7 mouse cellular contexts compared by ENCODE assay signal in genomic region chr19:3575276-3575631, GRCm38 (mm10). TPM values are rescaled to one million over a fixed set of nuclear protein-coding genes. Genes with fewer than 3 reads are reported as not detected.
DNase-seq lines count a peak whose midpoint lies in the region; ATAC-seq and TF ChIP-seq lines count a peak whose summit lies in the region.

No protein-coding gene starts in this region.

- in situ Hi-C loops in ES-E14 (cut with MboI; ENCODE audit: low sequenced_read_pairs in 2 of 2, unreplicated experiment in 2 of 2): no loop called here

- H3K9me3 ChIP-seq in ES-E14 (ENCODE audit: control insufficient read depth, insufficient read depth, low read depth, low read length): no peaks in the 10 kb centered on the region
- H3K9me3 ChIP-seq in kidney, embryonic 16.5 days (ENCODE audit: low read length): no peaks in the 10 kb centered on the region

- intact Hi-C loops in gastrocnemius, postnatal 14 days (cut with DNase I; ENCODE audit: low total_unique reads): no loop called here

- H3K4me2 ChIP-seq in kidney, embryonic 16.5 days (replicated peaks; ENCODE audit: low read depth, low read length): peak overlapping the region; percentile 64

- peak overlapping the region; percentile 99 for H3K9ac ChIP-seq in ES-E14 (ENCODE audit: insufficient read depth, low read depth, low read length, poor library complexity, severe bottlenecking)
- H3K9ac ChIP-seq in kidney, embryonic 16.5 days (replicated peaks; ENCODE audit: low read length): peak overlapping the region; percentile 96

- H3K27me3 ChIP-seq in kidney, embryonic 16.5 days (ENCODE audit: insufficient read depth, low read length): no peaks in the 10 kb centered on the region

- ATAC-seq in kidney, embryonic 16.5 days (ENCODE audit: low FRiP score, low TSS enrichment): peak; percentile 39
- ATAC-seq in megakaryocyte, adult 5-6 weeks (ENCODE audit: poor library complexity, severe bottlenecking): peak; percentile 16

- 0% methylated on average over 46 of the region's 50 CpGs for WGBS in kidney, embryonic 16.5 days

- peaks cover 6 to 21% of the 10 kb centered on the region in 2 experiments for H3K4me1 ChIP-seq in ES-E14 (ENCODE audit: control insufficient read depth in 2 of 2, insufficient read depth in 2 of 2, low read length in 2 of 2, poor library complexity in 1 of 2)
- H3K4me1 ChIP-seq in kidney, embryonic 16.5 days (ENCODE audit: insufficient read depth, low read length): peaks cover 23% of the 10 kb centered on the region

- no peaks in the 10 kb centered on the region for H3K36me3 ChIP-seq in ES-E14 (ENCODE audit: control insufficient read depth, insufficient read depth, low read length, poor library complexity, severe bottlenecking)
- no peaks in the 10 kb centered on the region for H3K36me3 ChIP-seq in kidney, embryonic 16.5 days (ENCODE audit: insufficient read depth, low read length)

- H3K4me3 ChIP-seq in ES-E14 (ENCODE audit: insufficient read depth in 1 of 2, low read depth in 1 of 2, low read length in 2 of 2, poor library complexity in 1 of 2, severe bottlenecking in 1 of 2): peak overlapping the region; percentile 93 to 100
- H3K4me3 ChIP-seq in kidney, embryonic 16.5 days (ENCODE audit: low read length): peak overlapping the region; percentile 89

- H3K27ac ChIP-seq in ES-E14 (ENCODE audit: insufficient read depth, low read depth, low read length, poor library complexity, severe bottlenecking): peak overlapping the region; percentile 90
- H3K27ac ChIP-seq in kidney, embryonic 16.5 days (ENCODE audit: low read length): peak overlapping the region; percentile 89

- DNase-seq in ES-E14 (ENCODE audit: low read depth, low spot score) (no peak), adipocyte (ENCODE audit: low spot score) (peak; percentile 87)
- peak; percentile 86 for DNase-seq in gastrocnemius, postnatal 14 days
- DNase-seq in right cerebral cortex, adult 2 months (ENCODE audit: low spot score in 2 of 2): no peak
- DNase-seq in ovary, postnatal 36 days (ENCODE audit: low spot score): no peak

TF ChIP-seq in ES-E14, 5 proteins besides CTCF, POLR2A, EP300 and RAD21:
- TF ChIP-seq ZNF384 (IDR thresholded peaks at IDR 0.05; ENCODE audit: low read depth, low read length) (no peak), MAFK (IDR thresholded peaks at IDR 0.05; ENCODE audit: insufficient read depth, low read depth, low read length) (no peak), CHD2 (IDR thresholded peaks at IDR 0.05; ENCODE audit: low read depth, low read length) (no peak), HCFC1 (IDR thresholded peaks at IDR 0.05; ENCODE audit: borderline replicate concordance, insufficient read depth, low read length) (no peak), ZC3H11A (IDR thresholded peaks at IDR 0.05; ENCODE audit: borderline replicate concordance, low read depth, low read length) (no peak)

RNA-seq across cellular contexts. Expression of gene Ppp6r3, which starts 0.3 kb away (rescaled TPM):
- 104 and 117 TPM in 2 replicates for total RNA-seq in ES-E14 (2012; rRNA removed)
- total RNA-seq in gastrocnemius, postnatal 14 days (2021): 10 to 100 TPM; 50.9 to 55.0 TPM
- polyA plus RNA-seq in kidney, embryonic 16.5 days (2015; fragmentation: Nextera tagmentation; extraction: Ambion mirVana): 67.7 and 68.7 TPM in 2 replicates
- total RNA-seq in megakaryocyte, adult 5-6 weeks (2015): 77.7 and 92.8 TPM in 2 replicates
- total RNA-seq in megakaryocyte, adult 5-6 weeks (2017): 87.2 and 94.5 TPM in 2 replicates

Comparison
In these comparisons a context has a peak if more than half of its experiments do, and no peak if none do; other contexts are left out.
1. DNase-seq: peak in adipocyte (single experiment) and gastrocnemius, postnatal 14 days (single experiment); none in ES-E14 (single experiment), right cerebral cortex, adult 2 months (0 of 2) and ovary, postnatal 36 days (single experiment).